9 mouse cellular contexts compared by ENCODE assay signal in genomic region chr17:25829558-25830017, GRCm38 (mm10). TPM values are rescaled to one million over a fixed set of nuclear protein-coding genes. Genes with fewer than 3 reads are reported as not detected.
A peak's percentile ranks its signal among the peaks of the same experiment; 100 is the strongest.
DNase-seq lines count a peak whose midpoint lies in the region; ATAC-seq and TF ChIP-seq lines count a peak whose summit lies in the region.
"Had no signal": no experiment of that assay in that cellular context is flagged by ENCODE, and none has a peak within 500 bp of the region (broad histone marks: within the 10 kb centered on the region; RNA-seq: fewer than 3 reads in every experiment).

No protein-coding gene starts in this region.

- TF ChIP-seq POLR2A in bone marrow macrophage, adult 2 months (IDR thresholded peaks at IDR 0.05; ENCODE audit: borderline replicate concordance, low read depth, low read length) = no peak

- peak overlapping the region; percentile 74 for H3K4me3 ChIP-seq in heart, embryonic 13.5 days
- H3K4me3 ChIP-seq in bone marrow macrophage, adult 2 months (ENCODE audit: insufficient read depth, low read length) = peak overlapping the region; percentile 77
- peak overlapping the region; percentile 61 for H3K4me3 ChIP-seq in hindbrain, embryonic 12.5 days
- peak overlapping the region; percentile 67 for H3K4me3 ChIP-seq in midbrain, embryonic 12.5 days

- H3K27me3 ChIP-seq in heart, embryonic 13.5 days (replicated peaks) = no peaks in the 10 kb centered on the region
- H3K27me3 ChIP-seq in hindbrain, embryonic 12.5 days = no peaks in the 10 kb centered on the region
- H3K27me3 ChIP-seq in midbrain, embryonic 12.5 days = no peaks in the 10 kb centered on the region
- H3K27me3 ChIP-seq: Patski had no signal

- H3K4me1 ChIP-seq in heart, embryonic 13.5 days = peaks cover 58% of the 10 kb centered on the region
- peaks cover 15% of the 10 kb centered on the region for H3K4me1 ChIP-seq in bone marrow macrophage, adult 2 months (ENCODE audit: control insufficient read depth, insufficient read depth, low read length)
- peaks cover 79% of the 10 kb centered on the region for H3K4me1 ChIP-seq in hindbrain, embryonic 12.5 days
- peaks cover 63% of the 10 kb centered on the region for H3K4me1 ChIP-seq in midbrain, embryonic 12.5 days

- peak overlapping the region; percentile 93 for H3K27ac ChIP-seq in heart, embryonic 13.5 days (replicated peaks)
- H3K27ac ChIP-seq in bone marrow macrophage, adult 2 months (ENCODE audit: insufficient read depth, low read depth, low read length) = no peak overlapping the region
- H3K27ac ChIP-seq in hindbrain, embryonic 12.5 days = peak overlapping the region; percentile 91
- peak overlapping the region; percentile 91 for H3K27ac ChIP-seq in midbrain, embryonic 12.5 days (replicated peaks)

- intact Hi-C loops in heart, postnatal 14 days (cut with DNase I) = no loop called here
- intact Hi-C loops in left cerebral cortex, postnatal 4 days (cut with DNase I) = no loop called here

- WGBS in heart, embryonic 13.5 days = 38% methylated on average over 8 of the region's 8 CpGs
- 41% methylated on average over 8 of the region's 8 CpGs for WGBS in hindbrain, embryonic 12.5 days
- 47% methylated on average over 8 of the region's 8 CpGs for WGBS in midbrain, embryonic 12.5 days

- H3K4me2 ChIP-seq in heart, embryonic 13.5 days = peak overlapping the region; percentile 91
- peak overlapping the region; percentile 92 for H3K4me2 ChIP-seq in hindbrain, embryonic 12.5 days (replicated peaks)
- H3K4me2 ChIP-seq in midbrain, embryonic 12.5 days (replicated peaks) = peak overlapping the region; percentile 84

- no peak for ATAC-seq in heart, embryonic 13.5 days (ENCODE audit: extremely low read depth, insufficient number of reproducible peaks, low FRiP score, low TSS enrichment)
- no peak for ATAC-seq in hindbrain, embryonic 12.5 days (ENCODE audit: low FRiP score)
- no peak for ATAC-seq in midbrain, embryonic 12.5 days (ENCODE audit: low FRiP score, low read depth)
- ATAC-seq: Patski had no signal

- TF ChIP-seq CTCF in bone marrow macrophage, adult 2 months (IDR thresholded peaks at IDR 0.05; ENCODE audit: low read depth, low read length) = no peak

- DNase-seq in heart, postnatal 14 days = no peak
- DNase-seq in retina, postnatal 1 day = no peak
- DNase-seq in left cerebral cortex, postnatal 4 days = no peak
- DNase-seq in layer of hippocampus, postnatal 36 days = no peak

- H3K36me3 ChIP-seq in heart, embryonic 13.5 days = peaks cover 57% of the 10 kb centered on the region
- peaks cover 51% of the 10 kb centered on the region for H3K36me3 ChIP-seq in hindbrain, embryonic 12.5 days
- peaks cover 46% of the 10 kb centered on the region for H3K36me3 ChIP-seq in midbrain, embryonic 12.5 days

- no peaks in the 10 kb centered on the region for H3K9me3 ChIP-seq in heart, embryonic 13.5 days
- no peaks in the 10 kb centered on the region for H3K9me3 ChIP-seq in hindbrain, embryonic 12.5 days (replicated peaks)
- no peaks in the 10 kb centered on the region for H3K9me3 ChIP-seq in midbrain, embryonic 12.5 days

- peak overlapping the region; percentile 89 for H3K9ac ChIP-seq in heart, embryonic 13.5 days
- H3K9ac ChIP-seq in hindbrain, embryonic 12.5 days = peak overlapping the region; percentile 79
- peak overlapping the region; percentile 84 for H3K9ac ChIP-seq in midbrain, embryonic 12.5 days (replicated peaks)

RNA-seq across cellular contexts. Expression of gene Jmjd8, which starts 0.9 kb away (rescaled TPM):
- polyA plus RNA-seq in heart, embryonic 13.5 days (2015; fragmentation: Nextera tagmentation; extraction: Ambion mirVana) = 36.7 and 37.4 TPM in 2 replicates
- 10 to 100 TPM; 33.1 to 34.1 TPM for total RNA-seq in heart, postnatal 14 days (2021)
- 16.3 and 18.0 TPM in 2 replicates for polyA plus RNA-seq in bone marrow macrophage, adult 2 months (2012; ENCODE audit: insufficient read depth, insufficient read length, missing spikeins)
- 64.0 and 64.7 TPM in 2 replicates for polyA plus RNA-seq in hindbrain, embryonic 12.5 days (2016; fragmentation: Nextera tagmentation; extraction: Ambion mirVana)
- 70.7 and 71.1 TPM in 2 replicates for polyA plus RNA-seq in midbrain, embryonic 12.5 days (2016; fragmentation: Nextera tagmentation; extraction: Ambion mirVana)
- 10 to 100 TPM; 54.8 to 55.1 TPM for total RNA-seq in left cerebral cortex, postnatal 4 days (2021)
- 10 to 100 TPM; 58.1 to 61.0 TPM for total RNA-seq in layer of hippocampus, postnatal 36 days (2021)

RNA-seq across cellular contexts. Expression of gene Stub1, which starts 3.6 kb away (rescaled TPM):
- 287 and 324 TPM in 2 replicates for polyA plus RNA-seq in heart, embryonic 13.5 days (2015; fragmentation: Nextera tagmentation; extraction: Ambion mirVana)
- 100 to 1,000 TPM; 106 to 109 TPM for total RNA-seq in heart, postnatal 14 days (2021)
- 84.9 and 89.7 TPM in 2 replicates for polyA plus RNA-seq in bone marrow macrophage, adult 2 months (2012; ENCODE audit: insufficient read depth, insufficient read length, missing spikeins)
- 271 and 291 TPM in 2 replicates for polyA plus RNA-seq in hindbrain, embryonic 12.5 days (2016; fragmentation: Nextera tagmentation; extraction: Ambion mirVana)
- polyA plus RNA-seq in midbrain, embryonic 12.5 days (2016; fragmentation: Nextera tagmentation; extraction: Ambion mirVana) = 277 and 283 TPM in 2 replicates
- 100 to 1,000 TPM; 162 to 171 TPM for total RNA-seq in left cerebral cortex, postnatal 4 days (2021)
- 100 to 1,000 TPM; 163 to 164 TPM for total RNA-seq in layer of hippocampus, postnatal 36 days (2021)

RNA-seq across cellular contexts. Expression of gene Wdr24, which starts 6.2 kb away (rescaled TPM):
- polyA plus RNA-seq in heart, embryonic 13.5 days (2015; fragmentation: Nextera tagmentation; extraction: Ambion mirVana) = 14.2 and 15.1 TPM in 2 replicates
- total RNA-seq in heart, postnatal 14 days (2021) = 10 to 100 TPM; 10.5 to 11.0 TPM
- 11.9 and 14.0 TPM in 2 replicates for polyA plus RNA-seq in bone marrow macrophage, adult 2 months (2012; ENCODE audit: insufficient read depth, insufficient read length, missing spikeins)
- 25.9 and 27.0 TPM in 2 replicates for polyA plus RNA-seq in hindbrain, embryonic 12.5 days (2016; fragmentation: Nextera tagmentation; extraction: Ambion mirVana)
- 28.3 and 28.5 TPM in 2 replicates for polyA plus RNA-seq in midbrain, embryonic 12.5 days (2016; fragmentation: Nextera tagmentation; extraction: Ambion mirVana)
- 10 to 100 TPM; 25.2 to 26.5 TPM for total RNA-seq in left cerebral cortex, postnatal 4 days (2021)
- 10 to 100 TPM; 25.4 to 27.3 TPM for total RNA-seq in layer of hippocampus, postnatal 36 days (2021)

RNA-seq across cellular contexts. Expression of gene Rhbdl1, which starts 7.5 kb away (rescaled TPM):
- 0.45 and 0.98 TPM in 2 replicates for polyA plus RNA-seq in heart, embryonic 13.5 days (2015; fragmentation: Nextera tagmentation; extraction: Ambion mirVana)
- total RNA-seq in heart, postnatal 14 days (2021) = 1 to 10 TPM; 2.5 to 3.1 TPM
- polyA plus RNA-seq in bone marrow macrophage, adult 2 months (2012; ENCODE audit: insufficient read depth, insufficient read length, missing spikeins) = 1.6 and 3.7 TPM in 2 replicates
- polyA plus RNA-seq in hindbrain, embryonic 12.5 days (2016; fragmentation: Nextera tagmentation; extraction: Ambion mirVana) = 6.1 and 7.5 TPM in 2 replicates
- 5.8 and 6.0 TPM in 2 replicates for polyA plus RNA-seq in midbrain, embryonic 12.5 days (2016; fragmentation: Nextera tagmentation; extraction: Ambion mirVana)
- 10 to 100 TPM; 58.5 to 61.5 TPM for total RNA-seq in left cerebral cortex, postnatal 4 days (2021)
- 10 to 100 TPM; 47.9 to 49.0 TPM for total RNA-seq in layer of hippocampus, postnatal 36 days (2021)

RNA-seq across cellular contexts. Expression of gene Gm20683, which starts 12.0 kb away (rescaled TPM):
- 2.3 and 2.4 TPM in 2 replicates for polyA plus RNA-seq in heart, embryonic 13.5 days (2015; fragmentation: Nextera tagmentation; extraction: Ambion mirVana)
- 1 to 10 TPM; 2.9 to 3.0 TPM for total RNA-seq in heart, postnatal 14 days (2021)
- 1.5 TPM in 1 of 2 replicates, not detected in the other for polyA plus RNA-seq in bone marrow macrophage, adult 2 months (2012; ENCODE audit: insufficient read depth, insufficient read length, missing spikeins)
- 3.9 TPM in 2 replicates for polyA plus RNA-seq in hindbrain, embryonic 12.5 days (2016; fragmentation: Nextera tagmentation; extraction: Ambion mirVana)
- polyA plus RNA-seq in midbrain, embryonic 12.5 days (2016; fragmentation: Nextera tagmentation; extraction: Ambion mirVana) = 2.5 and 3.7 TPM in 2 replicates
- total RNA-seq in left cerebral cortex, postnatal 4 days (2021) = 10 to 100 TPM; 22.7 to 26.6 TPM
- 10 to 100 TPM; 29.0 to 30.4 TPM for total RNA-seq in layer of hippocampus, postnatal 36 days (2021)
